Mouse (Mus musculus) MN1 (cell line): ENCODE measurements around the gene G6pc3.
"Not testable (repeated sequence)": the region's sequence is repeated elsewhere in the genome, so short reads cannot be mapped to it uniquely, and the experiment has no call there.

Experiments
- DNase-seq: peaks from one replicate; pipeline ENCODE4 v3.0.0-alpha.2; 2016; ENCODE audit warnings: low spot score

The G6pc3 gene

GRCm38 (mm10) chr11:102189461-102190436 lies at the start of gene G6pc3:
Gene G6pc3, plus strand, starts transcription at chr11:102189620.
- DNase-seq: peak; percentile 92

- peak; percentile 75 for DNase-seq
Measured at GRCm38 (mm10) chr11:102140508-102140907, 48.9 kb upstream of the G6pc3 start.

- no peak for DNase-seq
Measured at GRCm38 (mm10) chr11:102142355-102142754, 47.1 kb upstream of the G6pc3 start.

DNA sequence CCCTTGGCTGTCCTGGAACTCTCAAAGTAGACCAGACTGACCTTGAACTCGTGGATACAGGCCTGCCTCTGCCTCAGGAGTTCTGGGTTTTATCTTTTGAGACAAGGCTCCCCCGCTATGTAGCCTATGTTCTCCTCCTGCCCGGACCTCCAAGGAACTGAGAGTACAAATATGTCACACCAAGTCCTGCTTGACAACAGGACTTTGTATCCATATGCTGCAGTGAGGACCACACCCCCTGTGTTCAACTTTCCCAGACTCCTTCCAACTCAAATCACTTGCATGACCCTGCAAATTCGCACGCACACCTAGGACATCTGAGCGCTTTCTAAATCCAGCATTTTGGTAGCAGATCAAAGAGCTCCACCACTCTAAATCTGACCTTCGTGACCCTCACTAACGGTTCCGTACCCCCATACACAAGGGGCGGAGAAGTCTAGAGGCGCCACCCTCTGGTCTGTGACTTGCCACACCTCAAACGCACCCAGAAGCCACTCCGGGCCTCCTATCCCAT lies 44.4 kb upstream of the G6pc3 start:
- DNase-seq: no peak

DNA sequence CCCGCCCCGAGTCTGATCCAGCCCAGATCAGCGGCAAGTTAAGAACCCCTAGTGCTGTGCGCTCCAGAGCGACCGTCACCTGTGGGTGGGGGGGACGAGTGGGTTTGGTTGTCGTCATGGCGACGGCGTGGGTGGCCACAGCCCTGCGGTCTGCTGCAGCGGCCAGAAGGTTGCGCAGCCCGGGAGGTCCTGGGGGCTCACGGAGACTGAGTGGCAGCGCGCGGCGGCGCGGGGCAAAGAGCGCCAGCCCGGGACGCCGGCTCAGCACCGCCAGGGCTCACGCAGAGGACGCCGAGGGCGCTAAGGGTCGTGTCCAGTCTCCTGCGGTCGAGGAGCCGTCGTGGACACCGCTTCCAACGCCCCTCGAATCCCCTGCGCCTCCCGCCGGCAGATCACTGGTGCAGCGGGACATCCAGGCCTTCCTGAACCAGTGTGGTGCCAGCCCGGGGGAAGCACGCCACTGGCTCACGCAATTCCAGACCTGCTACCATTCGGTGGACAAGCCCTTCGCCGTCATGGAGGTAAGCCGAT lies 43.9 kb upstream of the G6pc3 start, which contains the start of gene Nags:
Gene Nags (plus strand): TSS at position 43 of the 531 bp plus-strand sequence.
- no peak for DNase-seq

DNA sequence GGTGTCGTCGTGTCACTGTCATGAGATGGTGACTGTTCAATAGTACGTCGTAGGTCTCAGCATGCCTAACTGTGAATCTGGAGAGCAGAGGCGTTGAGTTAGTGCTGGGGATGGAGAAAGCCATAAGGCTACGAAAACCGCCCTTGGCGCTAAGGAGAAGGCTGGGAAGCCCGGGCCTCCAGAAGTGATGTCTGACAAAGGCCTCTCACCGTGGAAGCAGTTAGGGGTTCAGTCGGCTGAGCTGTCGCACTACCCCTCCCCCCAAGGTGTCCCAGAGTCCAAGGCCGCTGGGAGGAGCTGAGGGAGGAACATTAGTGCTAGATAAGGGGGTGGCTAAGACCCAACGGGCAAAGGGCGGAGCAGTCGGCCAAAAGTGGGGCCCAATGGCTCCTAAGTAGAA lies 43.4 kb upstream of the G6pc3 start:
- DNase-seq: no peak

DNA sequence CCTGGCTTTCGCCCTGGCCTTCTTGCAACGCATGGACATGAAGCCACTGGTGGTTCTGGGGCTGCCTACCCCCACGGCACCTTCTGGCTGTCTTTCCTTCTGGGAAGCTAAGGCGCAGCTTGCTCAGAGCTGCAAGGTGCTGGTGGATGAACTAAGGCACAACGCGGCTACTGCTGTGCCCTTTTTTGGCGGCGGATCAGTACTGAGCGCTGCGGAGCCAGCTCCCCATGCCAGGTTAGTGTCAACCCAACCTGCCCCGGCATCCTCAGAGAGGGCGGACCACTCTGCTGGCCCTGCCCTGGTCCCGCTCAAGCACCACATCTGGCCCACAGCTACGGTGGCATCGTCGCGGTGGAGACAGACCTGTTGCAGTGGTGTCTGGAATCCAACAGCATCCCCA lies 42.9 kb upstream of the G6pc3 start:
- DNase-seq: no peak

DNA sequence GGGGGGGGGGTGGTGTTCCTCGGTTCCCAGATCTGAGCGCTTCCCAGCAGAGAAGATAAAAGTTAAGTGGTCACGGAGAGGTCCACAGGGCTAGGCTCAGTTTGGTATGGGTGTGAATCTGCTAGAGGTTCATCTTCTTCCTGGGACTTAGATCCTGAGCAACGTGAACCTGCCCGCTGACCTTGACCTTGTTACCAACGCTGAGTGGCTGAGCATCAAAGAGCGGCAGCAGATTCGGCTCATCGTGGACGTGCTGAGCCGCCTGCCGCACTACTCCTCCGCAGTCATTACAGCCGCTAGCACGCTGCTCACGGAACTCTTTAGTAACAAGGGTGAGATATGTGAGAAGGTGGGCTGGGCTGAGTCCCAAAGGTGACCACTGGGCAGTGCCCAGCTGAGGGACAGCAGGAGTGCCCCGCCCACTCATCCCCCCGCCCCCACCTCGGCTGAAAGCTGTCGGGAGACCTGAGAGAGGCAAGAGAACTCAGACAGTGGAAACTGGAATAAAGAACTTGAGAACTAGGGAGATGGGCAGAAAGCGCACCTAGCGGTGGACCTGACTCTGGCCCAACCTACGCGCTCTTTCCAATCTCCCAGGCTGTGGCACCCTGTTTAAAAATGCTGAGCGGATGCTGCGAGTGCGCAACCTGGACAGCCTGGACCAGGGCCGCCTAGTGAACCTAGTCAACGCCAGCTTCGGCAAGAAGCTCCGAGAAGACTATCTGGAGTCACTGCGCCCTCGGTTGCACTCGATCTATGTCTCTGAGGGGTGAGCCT lies 42.0 kb upstream of the G6pc3 start:
- DNase-seq: no peak

- peak; percentile 94 for DNase-seq
Measured at GRCm38 (mm10) chr11:102156039-102156785, 33.2 kb upstream of the G6pc3 start, which contains the start of gene Tmem101. Gene Tmem101, minus strand, starts transcription at chr11:102156404.

- DNase-seq: no peak
Measured at GRCm38 (mm10) chr11:102156786-102157089, 32.7 kb upstream of the G6pc3 start.

DNA sequence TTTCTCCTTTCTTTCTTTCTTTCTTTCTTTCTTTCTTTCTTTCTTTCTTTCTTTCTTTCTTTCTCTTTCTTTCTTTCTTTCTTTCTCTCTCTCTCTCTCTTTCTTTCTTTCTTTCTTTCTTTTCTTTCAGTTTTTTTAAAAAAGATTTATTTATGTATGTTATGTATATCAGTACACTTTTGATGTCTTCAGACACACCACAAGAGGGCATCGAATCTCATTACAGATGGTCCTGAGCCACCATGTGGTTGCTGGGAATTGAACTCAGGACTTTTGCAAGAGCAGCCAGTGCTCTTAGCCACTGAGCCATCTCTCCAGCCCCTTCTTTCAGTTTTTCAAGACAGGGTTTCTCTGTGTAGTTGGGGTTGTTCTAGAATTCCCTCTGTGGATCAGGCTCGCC lies 31.4 kb upstream of the G6pc3 start:
- not testable (repeated sequence) for DNase-seq

GRCm38 (mm10) chr11:102159781-102160180 lies 29.6 kb upstream of the G6pc3 start:
- no peak for DNase-seq

DNA sequence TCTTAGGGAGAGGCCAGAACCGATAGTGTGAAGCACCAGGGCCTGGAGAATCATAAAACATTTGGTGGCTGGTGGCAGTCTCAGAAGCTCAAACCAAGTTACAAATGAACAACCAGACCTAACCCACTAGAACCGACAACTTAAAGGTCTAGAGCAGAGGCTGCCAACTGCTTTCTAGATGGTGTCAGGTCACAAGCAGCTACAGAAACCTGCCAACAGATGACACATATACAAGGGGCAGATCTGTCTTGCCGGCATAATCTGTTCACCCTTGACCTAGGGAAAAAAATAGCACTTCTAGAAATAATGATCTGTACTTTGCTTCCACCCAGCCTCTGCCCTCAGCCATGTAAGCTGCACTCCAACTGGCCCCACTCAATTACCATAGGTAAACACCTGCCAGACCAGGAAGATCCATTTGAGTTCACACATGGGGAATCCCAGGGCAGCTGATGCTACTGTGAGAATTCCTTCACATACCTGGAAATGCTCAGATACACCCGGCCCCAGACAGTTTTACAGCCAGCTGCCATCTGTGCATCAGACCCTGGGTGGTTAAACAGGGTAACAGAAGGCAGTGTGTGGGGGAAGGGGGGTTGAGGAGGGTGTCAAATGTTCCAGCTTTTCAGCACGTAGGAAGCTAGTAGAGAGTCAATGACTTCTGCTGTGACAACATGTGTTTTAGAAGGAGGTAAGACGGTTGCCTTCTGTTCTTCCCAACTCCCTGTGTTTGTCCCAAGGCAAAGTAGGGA lies 23.3 kb upstream of the G6pc3 start:
- DNase-seq: no peak

- DNase-seq: no peak
Measured at GRCm38 (mm10) chr11:102167539-102167938, 21.9 kb upstream of the G6pc3 start.

GRCm38 (mm10) chr11:102168689-102169088 lies 20.7 kb upstream of the G6pc3 start:
- DNase-seq: no peak

GRCm38 (mm10) chr11:102179836-102180235 lies 9.6 kb upstream of the G6pc3 start:
- DNase-seq: no peak

GRCm38 (mm10) chr11:102184253-102184645 lies 5.2 kb upstream of the G6pc3 start:
- no peak for DNase-seq

GRCm38 (mm10) chr11:102184646-102185495 lies 4.5 kb upstream of the G6pc3 start, which contains the start of gene Lsm12:
Gene Lsm12, minus strand, starts transcription at chr11:102185296.
- DNase-seq: peak; percentile 94

DNA sequence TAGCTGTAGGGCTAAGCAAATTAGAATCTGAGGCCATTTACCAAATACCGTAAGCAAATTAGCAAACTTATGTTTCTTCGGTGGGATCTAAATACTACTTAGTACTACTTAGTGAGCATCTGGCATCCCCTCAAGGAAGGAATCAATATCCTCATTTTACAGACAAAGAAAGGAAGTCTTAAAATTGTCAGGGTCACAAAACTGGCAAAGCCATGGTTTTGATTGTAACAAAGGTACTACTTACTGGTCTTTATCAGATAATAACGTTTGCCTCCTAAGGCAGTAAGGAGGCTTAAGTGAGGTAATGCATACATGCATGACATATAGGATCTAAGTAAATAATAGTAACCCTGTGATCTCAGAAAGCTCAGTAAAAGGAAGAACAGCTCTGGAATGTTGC lies 3.7 kb upstream of the G6pc3 start:
- no peak for DNase-seq

GRCm38 (mm10) chr11:102186235-102186634 lies 3.2 kb upstream of the G6pc3 start:
- no peak for DNase-seq
